Mouse (Mus musculus) gonadal fat pad, adult 2 months (tissue): ENCODE results near the gene Hmga1. TPM values are rescaled to one million over a fixed set of nuclear protein-coding genes. Genes with fewer than 3 reads are reported as not detected.

Experiments used
- DNase-seq: peaks from one replicate; pipeline ENCODE4 v3.0.0-alpha.2; 2012; ENCODE audit warnings: low read depth
- polyA plus RNA-seq: library from polyadenylated mRNA; depleted of rRNA; stranded (reverse); fragments of >200 nt; gene quantifications from 2 replicates; pipeline ENCODE4 v1.2.3, GENCODE M21; 2012; rRNA removed

Hmga1 gene
- 36.6 and 44.4 TPM in 2 replicates for polyA plus RNA-seq

- no peak for DNase-seq
Observed at GRCm38 (mm10) chr17:27556315-27557011, at the start of gene Hmga1. TSS of gene Hmga1 (plus strand) at chr17:27556497.

DNA sequence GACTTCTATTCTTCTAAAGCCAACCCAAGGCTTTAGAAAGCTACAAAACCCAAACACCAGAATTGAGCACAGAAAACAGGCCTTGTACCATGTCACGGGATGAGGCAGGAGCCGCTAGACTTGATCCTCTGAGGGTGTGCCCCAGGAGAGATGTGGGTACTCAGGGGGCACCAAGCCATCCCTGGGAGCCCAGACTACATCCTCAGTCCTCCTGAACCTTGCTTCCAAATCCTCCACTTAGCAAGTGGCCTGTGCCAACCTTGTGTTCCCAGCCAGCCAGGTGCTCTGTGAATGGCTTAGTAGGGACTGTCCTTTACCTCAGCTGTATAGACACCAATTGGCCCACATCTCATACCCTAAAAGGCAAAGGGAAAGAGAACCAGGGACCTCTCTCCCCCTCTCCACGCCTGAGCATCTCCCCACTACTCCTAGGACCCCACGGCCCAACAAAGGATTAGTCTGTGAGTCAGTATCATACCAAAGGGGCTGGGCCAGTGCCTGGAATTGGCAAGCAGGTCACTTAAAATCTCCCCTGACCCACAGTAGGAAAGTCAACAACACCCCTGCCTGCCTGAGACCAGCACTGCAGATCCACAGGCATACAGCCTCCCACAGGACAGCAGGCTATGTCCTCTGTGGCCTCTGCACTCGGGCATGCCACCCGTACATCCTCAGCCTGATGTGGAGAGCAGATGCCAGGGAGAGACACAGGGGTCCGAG, 49.3 kb upstream of the Hmga1 start:
- DNase-seq: no peak

DNA sequence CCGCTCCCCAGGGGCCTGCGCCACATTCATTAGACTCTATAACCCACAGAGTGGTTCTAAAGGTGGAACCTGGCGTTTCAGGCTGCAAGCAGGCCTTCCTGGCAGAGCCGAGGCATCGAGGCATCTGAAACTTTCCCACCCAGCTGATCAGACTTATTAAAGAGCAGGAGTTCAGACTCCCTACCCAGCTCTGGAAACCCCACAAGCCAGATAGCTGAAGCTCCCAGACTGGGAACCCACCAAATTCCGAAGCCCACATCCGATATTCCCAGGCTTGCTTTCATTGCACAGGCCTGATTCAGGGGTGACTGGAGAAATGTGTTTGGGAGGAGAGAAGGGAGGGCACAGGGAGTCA, 48.7 kb upstream of the Hmga1 start:
- no peak for DNase-seq

GRCm38 (mm10) chr17:27508002-27508401, 48.3 kb upstream of the Hmga1 start:
- no peak for DNase-seq

- no peak for DNase-seq
Observed at GRCm38 (mm10) chr17:27508513-27508912, 47.8 kb upstream of the Hmga1 start.

GRCm38 (mm10) chr17:27509056-27509455, 47.2 kb upstream of the Hmga1 start:
- no peak for DNase-seq

- no peak for DNase-seq
Observed at GRCm38 (mm10) chr17:27510258-27511124, 45.8 kb upstream of the Hmga1 start.

DNA sequence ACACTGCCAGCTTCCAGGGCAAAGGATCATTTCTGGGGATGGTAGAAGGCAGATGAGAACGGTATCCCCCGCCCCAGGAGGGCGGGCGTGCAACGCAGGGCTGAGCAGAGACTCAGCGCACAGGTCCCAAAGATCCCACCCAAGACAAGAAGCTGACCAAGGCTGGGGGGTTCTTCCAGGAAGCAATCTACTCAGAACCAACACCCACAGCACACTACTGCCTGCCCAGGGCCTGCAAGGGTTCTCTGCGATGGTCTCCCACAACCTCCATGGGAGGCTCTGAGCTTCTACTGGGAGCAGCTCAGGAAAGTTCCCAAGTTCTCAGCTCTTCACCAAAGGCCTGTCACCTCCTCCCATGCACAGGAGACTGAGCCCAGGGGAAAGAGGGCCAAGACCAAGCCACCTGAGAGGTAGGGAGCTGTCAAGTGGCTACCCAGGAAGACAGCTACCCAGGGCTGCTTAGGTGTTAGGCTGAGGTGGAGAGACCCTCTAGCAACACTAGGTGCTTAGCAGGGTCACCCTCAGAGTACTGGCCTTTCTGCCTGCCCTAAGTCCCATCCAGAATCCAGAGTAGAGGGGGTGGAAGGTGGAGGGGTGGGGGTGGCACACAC, 45.1 kb upstream of the Hmga1 start:
- no peak for DNase-seq

GRCm38 (mm10) chr17:27511865-27512618, 44.3 kb upstream of the Hmga1 start:
- DNase-seq: no peak

- no peak for DNase-seq
Observed at GRCm38 (mm10) chr17:27512619-27513161, 43.6 kb upstream of the Hmga1 start.

- DNase-seq: no peak
Observed at GRCm38 (mm10) chr17:27513279-27513915, 42.9 kb upstream of the Hmga1 start.

GRCm38 (mm10) chr17:27513916-27514762, 42.2 kb upstream of the Hmga1 start:
- DNase-seq: no peak

- no peak for DNase-seq
Observed at GRCm38 (mm10) chr17:27518296-27518695, 38.0 kb upstream of the Hmga1 start.

- DNase-seq: no peak
Observed at GRCm38 (mm10) chr17:27518700-27519595, 37.3 kb upstream of the Hmga1 start.

GRCm38 (mm10) chr17:27520557-27520956, 35.7 kb upstream of the Hmga1 start:
- DNase-seq: no peak

GRCm38 (mm10) chr17:27521303-27521702, 35.0 kb upstream of the Hmga1 start, which contains the start of gene Grm4:
TSS of gene Grm4 (minus strand) at chr17:27521403.
- DNase-seq: no peak

- no peak for DNase-seq
Observed at GRCm38 (mm10) chr17:27523121-27523520, 33.2 kb upstream of the Hmga1 start.

DNA sequence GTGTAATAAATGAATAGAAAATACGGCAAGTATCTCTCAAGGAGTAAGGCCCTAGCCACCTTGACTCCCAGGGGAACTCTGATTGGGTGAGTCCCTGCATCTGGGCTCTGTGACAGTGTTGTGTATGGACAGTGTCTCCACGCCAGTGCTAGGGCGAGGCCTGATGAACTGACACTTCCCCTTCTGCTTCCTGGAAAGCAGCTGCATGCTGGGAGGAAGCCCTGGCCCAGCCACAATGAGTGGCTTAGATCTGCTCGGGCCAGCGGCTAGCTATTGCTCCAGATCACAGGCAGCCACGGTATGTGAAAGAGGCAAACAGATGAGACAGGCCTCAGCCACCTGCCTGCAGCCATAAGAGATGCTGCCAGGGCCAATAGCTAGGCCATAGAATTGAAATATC, 29.1 kb upstream of the Hmga1 start:
- no peak for DNase-seq
